Mouse (Mus musculus) CH12.LX (cell line): Measurements from ENCODE around the gene Olfr448.

ENCODE experiments used
- CHD1 ChIP-seq: IDR thresholded peaks from 2 replicates; pipeline ENCODE4 v1.6.1; 2012; ENCODE audit warnings: low read depth, low read length, improper control_type of control experiment, inconsistent platforms
- CTCF ChIP-seq, 2 experiments: IDR thresholded peaks in 1 of 2; conservative IDR thresholded peaks in 1 of 2; 2 replicates each; pipeline ENCODE4 v1.5.1; 2011 to 2012; ENCODE audit warnings: low read depth in 2 of 2, low read length in 2 of 2, improper control_type of control experiment in 1 of 2, inconsistent platforms in 1 of 2, mild to moderate bottlenecking in 1 of 2, moderate library complexity in 1 of 2
- GABPA ChIP-seq: IDR thresholded peaks from 2 replicates; pipeline ENCODE4 v1.6.1; 2012; ENCODE audit warnings: low read depth, low read length, improper control_type of control experiment, inconsistent platforms; ENCODE audit not compliant: insufficient replicate concordance
- MAFK ChIP-seq: IDR thresholded peaks from 2 replicates; pipeline ENCODE4 v1.6.1; 2011; ENCODE audit warnings: low read length, improper control_type of control experiment; ENCODE audit not compliant: insufficient replicate concordance
- MYC ChIP-seq: IDR thresholded peaks from 2 replicates; pipeline ENCODE4 v1.6.1; 2011; ENCODE audit warnings: low read depth, mild to moderate bottlenecking, improper control_type of control experiment, low read length
- NRF1 ChIP-seq: IDR thresholded peaks from 2 replicates; pipeline ENCODE4 v1.6.1; 2014; ENCODE audit warnings: low read depth, mild to moderate bottlenecking, inconsistent platforms, low read length, improper control_type of control experiment, moderate library complexity
- PAX5 ChIP-seq: IDR thresholded peaks from 2 replicates; pipeline ENCODE4 v1.6.1; 2012; ENCODE audit warnings: low read length, inconsistent platforms, mixed read lengths
- POLR2A ChIP-seq: IDR thresholded peaks from 2 replicates; pipeline ENCODE4 v1.6.1; 2011; ENCODE audit warnings: low read depth, mild to moderate bottlenecking, improper control_type of control experiment, low read length
- USF1 ChIP-seq: IDR thresholded peaks from 2 replicates; pipeline ENCODE4 v1.6.1; 2014; ENCODE audit warnings: low read depth, mild to moderate bottlenecking, inconsistent platforms, low read length, improper control_type of control experiment
- ZKSCAN1 ChIP-seq: IDR thresholded peaks from 2 replicates; pipeline ENCODE4 v1.6.1; 2012; ENCODE audit warnings: low read depth, inconsistent platforms, low read length, improper control_type of control experiment, borderline replicate concordance

GRCm38 (mm10) chr6:42890141-42890540 lies at the start of gene Olfr448:
- TF ChIP-seq CTCF (conservative IDR thresholded peaks at IDR 0.05 in 1 of 2, IDR thresholded peaks at IDR 0.05 in 1 of 2; ENCODE audit: low read depth in 2 of 2, low read length in 2 of 2) (no peak), ZKSCAN1 (no peak), MAFK (no peak), PAX5 (no peak), CHD1 (no peak), MYC (no peak), POLR2A (no peak), NRF1 (no peak), USF1 (no peak), GABPA (no peak)
